Mouse (Mus musculus): ENCODE data around the gene Lmna. TPM values are rescaled to one million over a fixed set of nuclear protein-coding genes. Genes with fewer than 3 reads are reported as not detected.

Lmna gene
- polyA plus RNA-seq, 1 experiment from 2014 or later, result 59.7 TPM

GRCm38 (mm10) chr3:88505081-88505480, 4.7 kb downstream of the Lmna start:
- no peaks in the 10 kb centered on the region for H3K36me3 ChIP-seq (ENCODE audit: control insufficient read depth, insufficient read depth, low read length)
- no peak for ATAC-seq
- H3K4me1 ChIP-seq (ENCODE audit: control insufficient read depth, insufficient read depth, low read length), result peaks cover 18% of the 10 kb centered on the region
- H3K9ac ChIP-seq (ENCODE audit: low read depth, low read length), result no peak overlapping the region
- no peak overlapping the region for H3K4me3 ChIP-seq (ENCODE audit: low read depth, low read length)
- no peaks in the 10 kb centered on the region for H3K27me3 ChIP-seq (ENCODE audit: control insufficient read depth, insufficient read depth, low read depth, low read length)
- 70% methylated on average over 6 of the region's 6 CpGs for WGBS
- no peak overlapping the region for H3K27ac ChIP-seq (ENCODE audit: low read length)
- H3K4me2 ChIP-seq (ENCODE audit: low read length), result no peak overlapping the region
- no peaks in the 10 kb centered on the region for H3K9me3 ChIP-seq (replicated peaks; ENCODE audit: control insufficient read depth, low read length, poor library complexity, severe bottlenecking)

GRCm38 (mm10) chr3:88503881-88504746, 5.6 kb downstream of the Lmna start:
- Histone ChIP-seq H3K36me3 (ENCODE audit: control insufficient read depth, insufficient read depth, low read length) (no peaks in the 10 kb centered on the region), H3K27ac (ENCODE audit: low read length) (no peak overlapping the region)

GRCm38 (mm10) chr3:88503505-88503863, 6.3 kb downstream of the Lmna start:
- H3K9ac ChIP-seq (ENCODE audit: low read depth, low read length), result no peak overlapping the region; the same call in 1 of the 2 replicates
- peak overlapping the region; percentile 71 for H3K4me2 ChIP-seq (ENCODE audit: low read length)
- no peak; the same call in 1 of the 2 replicates for ATAC-seq
- H3K4me3 ChIP-seq (ENCODE audit: low read depth, low read length), result peak overlapping the region; percentile 57
- WGBS, result 12% methylated on average over 4 of the region's 4 CpGs
- H3K36me3 ChIP-seq (ENCODE audit: control insufficient read depth, insufficient read depth, low read length), result no peaks in the 10 kb centered on the region
- peak overlapping the region; percentile 6; the same call in 1 of the 2 replicates for H3K27ac ChIP-seq (ENCODE audit: low read length)
- H3K9me3 ChIP-seq (replicated peaks; ENCODE audit: control insufficient read depth, low read length, poor library complexity, severe bottlenecking), result no peaks in the 10 kb centered on the region
- no peaks in the 10 kb centered on the region for H3K27me3 ChIP-seq (ENCODE audit: control insufficient read depth, insufficient read depth, low read depth, low read length)
- peaks cover 11% of the 10 kb centered on the region for H3K4me1 ChIP-seq (ENCODE audit: control insufficient read depth, insufficient read depth, low read length)

More at GRCm38 (mm10) chr3:88503881-88504746, 5.6 kb downstream of the Lmna start:
- Histone ChIP-seq H3K9ac (ENCODE audit: low read depth, low read length) (no peak overlapping the region), H3K9me3 (replicated peaks; ENCODE audit: control insufficient read depth, low read length, poor library complexity, severe bottlenecking) (no peaks in the 10 kb centered on the region), H3K27me3 (ENCODE audit: control insufficient read depth, insufficient read depth, low read depth, low read length) (no peaks in the 10 kb centered on the region), H3K4me3 (ENCODE audit: low read depth, low read length) (no peak overlapping the region), H3K4me2 (ENCODE audit: low read length) (no peak overlapping the region), H3K4me1 (ENCODE audit: control insufficient read depth, insufficient read depth, low read length) (peaks cover 11% of the 10 kb centered on the region)
- 48% methylated on average over 8 of the region's 8 CpGs for WGBS
- ATAC-seq, result no peak

- Histone ChIP-seq H3K9ac (ENCODE audit: low read depth, low read length) (peak overlapping the region; percentile 76), H3K36me3 (ENCODE audit: control insufficient read depth, insufficient read depth, low read length) (no peaks in the 10 kb centered on the region), H3K27me3 (ENCODE audit: control insufficient read depth, insufficient read depth, low read depth, low read length) (no peaks in the 10 kb centered on the region), H3K4me3 (ENCODE audit: low read depth, low read length) (peak overlapping the region; percentile 57), H3K4me2 (ENCODE audit: low read length) (peak overlapping the region; percentile 71), H3K9me3 (replicated peaks; ENCODE audit: control insufficient read depth, low read length, poor library complexity, severe bottlenecking) (no peaks in the 10 kb centered on the region), H3K4me1 (ENCODE audit: control insufficient read depth, insufficient read depth, low read length) (peaks cover 11% of the 10 kb centered on the region), H3K27ac (ENCODE audit: low read length) (peak overlapping the region; percentile 40)
- WGBS, result under 1% methylated on average over 55 of the region's 55 CpGs
- ATAC-seq, result peak; percentile 94
These were observed 6.9 kb downstream of the Lmna start for GRCm38 (mm10) chr3:88502641-88503504.

- WGBS, result 13% methylated on average over 11 of the region's 11 CpGs
- Histone ChIP-seq H3K27me3 (ENCODE audit: control insufficient read depth, insufficient read depth, low read depth, low read length) (no peaks in the 10 kb centered on the region), H3K4me3 (ENCODE audit: low read depth, low read length) (peak overlapping the region; percentile 57), H3K9ac (ENCODE audit: low read depth, low read length) (peak overlapping the region; percentile 76), H3K4me1 (ENCODE audit: control insufficient read depth, insufficient read depth, low read length) (peaks cover 11% of the 10 kb centered on the region), H3K36me3 (ENCODE audit: control insufficient read depth, insufficient read depth, low read length) (no peaks in the 10 kb centered on the region), H3K9me3 (replicated peaks; ENCODE audit: control insufficient read depth, low read length, poor library complexity, severe bottlenecking) (no peaks in the 10 kb centered on the region), H3K4me2 (ENCODE audit: low read length) (peak overlapping the region; percentile 71), H3K27ac (ENCODE audit: low read length) (no peak overlapping the region)
- peak; percentile 15; the same call in 1 of the 2 replicates for ATAC-seq
These were observed 7.7 kb downstream of the Lmna start for GRCm38 (mm10) chr3:88502031-88502571.

GRCm38 (mm10) chr3:88501366-88502030, 8.3 kb downstream of the Lmna start:
- H3K4me3 ChIP-seq (ENCODE audit: low read depth, low read length), result peak overlapping the region; percentile 57
- H3K27me3 ChIP-seq (ENCODE audit: control insufficient read depth, insufficient read depth, low read depth, low read length), result no peaks in the 10 kb centered on the region
- no peaks in the 10 kb centered on the region for H3K9me3 ChIP-seq (replicated peaks; ENCODE audit: control insufficient read depth, low read length, poor library complexity, severe bottlenecking)
- H3K4me1 ChIP-seq (ENCODE audit: control insufficient read depth, insufficient read depth, low read length), result peaks cover 11% of the 10 kb centered on the region
- ATAC-seq, result no peak
- H3K9ac ChIP-seq (ENCODE audit: low read depth, low read length), result peak overlapping the region; percentile 76
- no peaks in the 10 kb centered on the region for H3K36me3 ChIP-seq (ENCODE audit: control insufficient read depth, insufficient read depth, low read length)
- 52% methylated on average over 6 of the region's 6 CpGs for WGBS
- no peak overlapping the region for H3K27ac ChIP-seq (ENCODE audit: low read length)
- H3K4me2 ChIP-seq (ENCODE audit: low read length), result peak overlapping the region; percentile 71

GRCm38 (mm10) chr3:88500655-88501365, 8.9 kb downstream of the Lmna start:
- H3K27me3 ChIP-seq (ENCODE audit: control insufficient read depth, insufficient read depth, low read depth, low read length), result no peaks in the 10 kb centered on the region
- H3K4me3 ChIP-seq (ENCODE audit: low read depth, low read length), result no peak overlapping the region
- H3K4me1 ChIP-seq (ENCODE audit: control insufficient read depth, insufficient read depth, low read length), result peaks cover 11% of the 10 kb centered on the region
- peak overlapping the region; percentile 8; the same call in 1 of the 2 replicates for H3K4me2 ChIP-seq (ENCODE audit: low read length)
- H3K9me3 ChIP-seq (replicated peaks; ENCODE audit: control insufficient read depth, low read length, poor library complexity, severe bottlenecking), result no peaks in the 10 kb centered on the region
- no peak overlapping the region for H3K27ac ChIP-seq (ENCODE audit: low read length)
- ATAC-seq, result no peak
- 51% methylated on average over 4 of the region's 4 CpGs for WGBS
- H3K9ac ChIP-seq (ENCODE audit: low read depth, low read length), result no peak overlapping the region
- no peaks in the 10 kb centered on the region for H3K36me3 ChIP-seq (ENCODE audit: control insufficient read depth, insufficient read depth, low read length)

GRCm38 (mm10) chr3:88500087-88500486, 9.7 kb downstream of the Lmna start:
- Histone ChIP-seq H3K9me3 (replicated peaks; ENCODE audit: control insufficient read depth, low read length, poor library complexity, severe bottlenecking) (no peaks in the 10 kb centered on the region), H3K36me3 (ENCODE audit: control insufficient read depth, insufficient read depth, low read length) (no peaks in the 10 kb centered on the region), H3K4me2 (ENCODE audit: low read length) (no peak overlapping the region), H3K27ac (ENCODE audit: low read length) (no peak overlapping the region), H3K4me3 (ENCODE audit: low read depth, low read length) (no peak overlapping the region), H3K4me1 (ENCODE audit: control insufficient read depth, insufficient read depth, low read length) (peaks cover 11% of the 10 kb centered on the region), H3K9ac (ENCODE audit: low read depth, low read length) (no peak overlapping the region), H3K27me3 (ENCODE audit: control insufficient read depth, insufficient read depth, low read depth, low read length) (no peaks in the 10 kb centered on the region)
- no peak for ATAC-seq
- 77% methylated on average over 7 of the region's 7 CpGs for WGBS
